Mouse (Mus musculus) layer of hippocampus, adult 8-10 months (tissue): Measurements from ENCODE around the gene Olfr924. TPM values are rescaled to one million over a fixed set of nuclear protein-coding genes. Genes with fewer than 3 reads are reported as not detected.
"Not testable (repeated sequence)": the region's sequence is repeated elsewhere in the genome, so short reads cannot be mapped to it uniquely, and the experiment has no call there.

Source experiments
- DNase-seq, 2 experiments: peaks; one replicate each; pipeline ENCODE4 v3.0.0; 2022; ENCODE audit warnings: low spot score in 2 of 2
- total RNA-seq, 4 experiments: library from RNA; stranded (reverse); gene quantifications; 2 replicates each; pipeline ENCODE4 v1.2.4; 2022

Olfr924 gene
- not detected for total RNA-seq

DNA sequence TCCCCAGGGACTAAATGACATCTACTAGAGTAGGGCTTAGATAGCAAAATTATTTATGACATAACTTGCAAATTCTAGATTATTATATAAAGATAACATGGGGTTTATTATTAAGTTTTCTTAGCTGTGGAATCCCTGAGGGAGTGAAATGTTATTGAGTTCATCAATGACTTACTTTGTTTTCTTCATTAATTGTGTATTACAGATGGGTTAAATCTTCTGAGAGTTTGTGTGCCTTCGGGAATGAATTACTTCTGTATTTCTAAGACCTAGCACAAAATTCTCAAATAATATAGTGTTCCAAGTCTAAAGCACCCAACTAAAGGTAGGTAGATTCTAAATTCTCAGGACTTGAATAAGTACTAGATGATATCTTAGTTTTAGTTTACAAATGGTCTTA, at the start of gene Olfr924:
Olfr924 (plus strand) TSS at position 301 of the 400 bp plus-strand sequence.
- DNase-seq: no peak

DNA sequence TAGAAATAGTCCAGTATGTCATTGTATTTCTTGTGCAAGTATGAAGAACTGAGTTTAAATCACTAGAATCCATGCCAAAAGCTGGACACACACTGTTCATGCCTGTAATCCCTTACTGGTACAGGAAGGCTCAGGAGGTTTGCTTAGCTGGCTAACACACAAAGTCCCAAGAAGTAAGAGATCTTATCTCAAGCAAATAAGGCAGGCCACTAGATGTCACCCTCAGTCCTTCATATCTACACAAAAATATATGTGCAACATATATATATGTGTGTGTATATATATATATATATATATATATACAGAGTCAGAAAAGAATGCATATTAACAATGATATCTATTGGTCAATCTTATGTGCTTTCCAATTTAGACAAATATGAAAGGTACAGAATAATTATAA, 38.6 kb upstream of the Olfr924 start:
- DNase-seq: no peak

DNA sequence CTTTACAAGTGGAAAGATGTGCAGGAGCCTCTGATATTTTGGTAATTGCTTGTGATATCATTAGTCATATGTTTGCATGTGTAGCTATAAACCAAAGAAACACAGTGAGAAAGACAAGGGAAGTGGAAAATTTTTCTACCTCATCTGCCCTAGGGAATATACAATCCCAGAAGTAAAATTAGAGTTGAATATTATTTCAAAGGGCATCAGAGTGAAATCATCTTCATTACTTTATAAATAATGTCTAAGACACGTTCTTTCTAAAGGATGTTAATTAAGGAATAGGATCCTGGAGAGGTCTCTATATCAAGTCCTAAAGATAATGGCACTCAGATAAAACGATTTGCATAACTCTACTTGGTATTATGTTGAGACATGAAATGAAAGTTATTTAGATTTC, 29.9 kb upstream of the Olfr924 start, which contains the start of gene Olfr922:
Olfr922 (plus strand) TSS at position 301 of the 400 bp plus-strand sequence.
- DNase-seq: no peak

DNA sequence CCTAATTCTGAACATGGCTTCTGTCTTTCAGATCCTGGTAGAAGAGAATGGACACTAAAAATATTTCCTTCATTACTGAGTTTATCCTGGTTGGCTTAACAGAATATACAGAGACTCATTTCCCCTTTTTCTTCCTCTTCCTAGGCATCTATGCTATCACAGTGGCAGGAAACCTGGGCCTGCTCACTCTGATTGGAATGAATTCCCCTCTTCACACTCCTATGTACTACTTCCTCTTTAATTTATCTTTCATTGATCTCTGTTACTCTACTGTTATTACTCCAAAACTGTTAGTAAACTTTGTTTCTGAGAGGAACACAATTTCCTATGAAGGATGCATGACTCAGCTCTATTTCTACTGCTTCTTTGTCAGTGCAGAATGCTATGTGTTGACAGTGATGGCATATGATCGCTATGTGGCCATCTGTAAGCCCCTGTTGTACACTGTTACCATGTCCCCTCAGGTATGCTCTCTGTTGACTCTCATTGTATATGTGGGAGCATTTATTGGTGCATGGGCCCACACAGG, 28.7 kb upstream of the Olfr924 start:
- no peak for DNase-seq

DNA sequence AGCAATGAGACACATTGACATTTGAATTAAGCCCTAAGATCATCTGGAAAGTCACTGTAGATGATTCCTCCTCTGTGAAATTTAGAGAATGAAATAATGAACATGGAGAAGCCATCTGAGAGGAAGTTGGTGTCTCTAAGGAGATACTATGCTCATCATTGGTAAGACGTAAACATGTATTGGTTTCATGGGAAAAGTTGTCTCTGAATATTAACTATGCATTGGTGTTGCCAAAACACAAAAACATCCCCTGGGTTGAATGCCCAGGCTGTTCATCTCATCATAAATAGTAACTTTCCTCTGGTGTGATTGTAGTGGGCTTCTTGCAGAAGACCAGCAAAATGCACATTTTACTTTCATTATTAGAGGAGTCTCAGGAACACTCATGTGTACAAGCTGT, 18.0 kb upstream of the Olfr924 start, which contains the start of gene Olfr923:
Olfr923 (plus strand) TSS at position 301 of the 400 bp plus-strand sequence.
- DNase-seq: no peak

DNA sequence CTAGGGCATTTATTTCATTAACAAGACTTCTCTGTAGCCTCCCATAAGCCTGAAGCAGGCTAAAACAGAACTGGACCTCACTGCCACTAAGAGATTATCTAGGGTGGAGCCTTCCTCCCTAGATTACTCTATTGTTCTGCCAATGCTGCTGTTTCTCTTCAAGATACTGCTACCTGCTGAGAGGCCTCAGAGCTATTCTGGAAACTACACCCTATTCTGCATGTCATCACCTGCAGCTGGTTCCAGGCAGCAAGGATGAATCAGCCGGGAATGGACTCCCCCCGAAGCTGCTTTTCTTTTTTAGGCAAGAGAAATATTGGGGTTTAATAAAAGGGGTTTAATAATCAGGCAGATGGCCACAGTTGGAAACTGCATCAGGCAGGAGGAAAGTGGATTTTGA, 11.2 kb upstream of the Olfr924 start:
- DNase-seq: no peak

DNA sequence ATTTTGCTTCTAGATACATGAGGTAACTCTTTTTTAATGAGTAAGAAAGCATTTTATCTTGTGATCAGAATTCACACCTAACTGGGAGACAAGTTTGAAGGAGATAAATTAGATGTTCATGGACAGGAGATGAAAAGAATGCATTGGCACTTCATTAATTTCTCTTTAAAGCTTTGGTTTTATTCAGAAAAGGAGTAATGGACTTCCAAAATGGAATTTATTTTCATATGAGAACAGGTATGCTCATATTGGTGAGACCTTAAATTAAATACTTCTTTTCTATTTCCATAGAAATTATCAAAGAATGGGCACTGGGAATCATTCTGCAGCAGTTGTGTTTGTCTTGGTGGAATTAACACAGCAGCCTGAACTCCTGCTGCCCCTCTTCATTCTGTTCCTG, 10.5 kb downstream of the Olfr924 start, which contains the start of gene Olfr26:
Olfr26 (plus strand) TSS at position 301 of the 400 bp plus-strand sequence.
- no peak for DNase-seq

DNA sequence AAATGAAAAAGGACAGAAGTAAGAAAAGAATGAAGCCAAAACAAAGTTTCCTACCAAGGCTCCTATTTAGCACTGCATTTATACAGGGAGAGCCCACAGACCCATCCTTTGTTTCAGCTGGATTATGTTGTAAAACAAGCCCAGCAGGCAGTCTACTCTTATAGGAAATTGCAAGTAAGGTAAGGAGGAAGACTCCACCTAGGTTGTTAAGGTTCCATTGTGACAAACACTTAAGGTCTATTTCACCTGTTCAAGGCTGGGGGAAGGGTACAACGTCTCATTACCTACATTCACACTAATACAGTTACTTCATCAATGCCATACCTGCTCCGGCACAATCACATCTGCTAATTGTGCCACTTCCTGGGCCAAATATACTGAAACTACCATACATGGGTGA, 30.6 kb downstream of the Olfr924 start:
- not testable (repeated sequence) for DNase-seq

DNA sequence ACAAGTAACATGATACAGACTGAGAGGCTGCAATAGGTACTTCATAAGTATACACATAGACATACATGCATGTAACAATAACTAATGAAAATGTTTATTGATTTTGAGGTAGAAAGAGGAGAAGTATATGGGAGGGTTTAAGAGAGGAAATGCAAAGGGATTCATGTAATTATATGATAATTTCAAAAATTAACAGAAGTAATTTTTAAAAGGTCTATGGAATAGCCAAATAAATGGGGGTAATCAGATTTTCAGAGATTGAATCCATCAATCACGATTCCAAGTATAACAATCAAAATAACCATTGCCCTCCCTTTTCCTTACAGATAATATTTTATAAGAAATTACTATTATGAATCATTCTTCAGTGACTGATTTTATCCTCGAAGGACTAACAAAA, 32.6 kb downstream of the Olfr924 start, which contains the start of gene Olfr926:
Olfr926 (plus strand) TSS at position 301 of the 400 bp plus-strand sequence.
- DNase-seq: no peak

Other genes with a start within 250 kb of the Olfr924 start
- gene Olfr914, start 239.3 kb upstream of the Olfr924 start, total RNA-seq: not detected
- gene Olfr916, start 184.6 kb upstream of the Olfr924 start, total RNA-seq: not detected
- not detected for gene Olfr917, start 178.6 kb upstream of the Olfr924 start, total RNA-seq
- not detected for gene Olfr918, start 169.8 kb upstream of the Olfr924 start, total RNA-seq
- not detected for gene Olfr919, start 140.8 kb upstream of the Olfr924 start, total RNA-seq
- 10 to 100 TPM; 13.2 to 24.4 (median 19.0) TPM for gene Vwa5a, start 126.2 kb upstream of the Olfr924 start, total RNA-seq
- gene Olfr920, start 92.2 kb upstream of the Olfr924 start, total RNA-seq: under 1 TPM in 3 of 4 experiments, not detected in 1; 0.05 to 0.18 (median 0.08) TPM
- gene Olfr921, start 71.4 kb upstream of the Olfr924 start, total RNA-seq: not detected
- gene Olfr922, start 29.8 kb upstream of the Olfr924 start, total RNA-seq: not detected
- gene Olfr923, start 17.9 kb upstream of the Olfr924 start, total RNA-seq: not detected
- not detected for gene Olfr26, start 10.6 kb downstream of the Olfr924 start, total RNA-seq
- not detected for gene Olfr926, start 32.7 kb downstream of the Olfr924 start, total RNA-seq
- gene Olfr930, start 85.4 kb downstream of the Olfr924 start, total RNA-seq: not detected
- gene Olfr933, start 127.9 kb downstream of the Olfr924 start, total RNA-seq: under 1 TPM in 1 of 4 experiments, not detected in 3; 0.10 TPM
- not detected for gene Olfr934, start 143.9 kb downstream of the Olfr924 start, total RNA-seq
- gene Olfr935, start 155.2 kb downstream of the Olfr924 start, total RNA-seq: not detected
- not detected for gene Olfr146, start 178.9 kb downstream of the Olfr924 start, total RNA-seq
- gene Olfr937, start 220.5 kb downstream of the Olfr924 start, total RNA-seq: not detected
- gene Olfr938, start 234.4 kb downstream of the Olfr924 start, total RNA-seq: not detected